Mouse (Mus musculus) effector memory CD4-positive, alpha-beta T cell, adult 5 months (primary cell): ENCODE results near the gene Gm44790. TPM values are rescaled to one million over a fixed set of nuclear protein-coding genes. Genes with fewer than 3 reads are reported as not detected.

Experiments
- polyA plus RNA-seq: library from polyadenylated mRNA; unstranded; fragments of 100-300 nt; shearing (Covaris generic); gene quantifications from one replicate; pipeline ENCODE4 v1.2.1, GENCODE M21; 2017

Gene Gm44790
- polyA plus RNA-seq = not detected

GRCm38 (mm10) chr6:86426358-86426757 is at the start of gene Gm44790:
TSS of gene Gm44790 (plus strand) at chr6:86426658.

GRCm38 (mm10) chr6:86396581-86397256 is 29.7 kb upstream of the Gm44790 start, which contains the start of gene Pcyox1:
TSS of gene Pcyox1 (minus strand) at chr6:86397154.

GRCm38 (mm10) chr6:86404100-86404861 is 22.2 kb upstream of the Gm44790 start, which contains the start of gene Tia1:
TSS of gene Tia1 (plus strand) at chr6:86404219.

GRCm38 (mm10) chr6:86438272-86439118 is 12.0 kb downstream of the Gm44790 start, which contains the start of gene C87436:
TSS of gene C87436 (plus strand) at chr6:86438374.

Other genes starting within 250 kb of the Gm44790 start
- not detected for gene Tgfa, start 231.4 kb upstream of the Gm44790 start, polyA plus RNA-seq
- 29.7 TPM for gene Fam136a, start 61.0 kb upstream of the Gm44790 start, polyA plus RNA-seq
- 413 TPM for gene Snrpg, start 55.4 kb upstream of the Gm44790 start, polyA plus RNA-seq
- 4.3 TPM for gene Pcyox1, start 29.5 kb upstream of the Gm44790 start, polyA plus RNA-seq
- gene Tia1, start 22.4 kb upstream of the Gm44790 start, polyA plus RNA-seq = 75.7 TPM
- 42.4 TPM for gene C87436, start 11.7 kb downstream of the Gm44790 start, polyA plus RNA-seq
- 299 TPM for gene Pcbp1, start 99.7 kb downstream of the Gm44790 start, polyA plus RNA-seq
- 0.32 TPM for gene Asprv1, start 201.5 kb downstream of the Gm44790 start, polyA plus RNA-seq
- 282 TPM for gene Mxd1, start 242.5 kb downstream of the Gm44790 start, polyA plus RNA-seq